Mouse (Mus musculus) spleen, postnatal 0 days (tissue): ENCODE measurements around the gene Vtcn1. TPM values are rescaled to one million over a fixed set of nuclear protein-coding genes. Genes with fewer than 3 reads are reported as not detected.

ENCODE experiments used
- polyA plus RNA-seq: library from polyadenylated mRNA; unstranded; fragments of >200 nt; fragmentation: Nextera tagmentation; extraction: Ambion mirVana; gene quantifications from 2 replicates; pipeline ENCODE4 v1.2.1, GENCODE M21; 2015

Vtcn1 gene
- 0.06 TPM in 1 of 2 replicates, not detected in the other for polyA plus RNA-seq

GRCm38 (mm10) chr3:100825225-100825965, at the start of gene Vtcn1:
Gene Vtcn1, plus strand, starts transcription at chr3:100825459.

DNA sequence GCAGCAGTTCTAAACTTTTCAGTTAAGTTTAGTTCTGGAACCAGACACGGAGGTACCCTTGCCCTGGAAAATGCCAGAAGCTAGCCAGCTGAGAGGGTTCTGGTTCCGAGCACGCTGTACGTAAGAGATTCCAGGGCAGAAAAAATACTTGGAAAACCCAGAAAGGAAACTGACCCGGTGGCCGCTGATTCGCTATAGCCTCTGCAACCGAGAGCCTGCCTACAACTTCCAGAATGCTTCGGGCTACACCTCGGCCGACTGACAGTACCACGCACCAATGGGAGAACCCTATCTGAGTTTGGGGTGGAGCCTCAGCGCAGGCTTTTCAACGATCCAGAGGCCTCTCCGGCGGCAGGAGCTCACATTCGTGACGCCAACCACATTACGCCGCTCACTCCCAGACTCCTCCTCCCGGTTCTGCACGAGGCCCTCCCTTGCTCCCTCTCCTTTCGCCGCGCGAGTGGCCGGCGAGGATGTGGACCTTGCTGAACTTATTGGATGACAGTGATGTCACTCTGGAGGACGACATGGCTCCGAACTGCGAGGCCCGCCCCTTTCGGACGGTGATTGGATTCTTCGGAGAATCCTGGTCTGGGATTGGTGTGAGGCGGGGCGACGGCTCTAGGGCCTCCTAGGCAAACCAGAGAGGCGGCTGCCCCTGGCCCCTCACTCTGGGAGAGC, 96.7 kb downstream of the Vtcn1 start, which contains the start of gene Trim45:
Trim45 (plus strand) TSS at position 378 of the 681 bp plus-strand sequence.

Other genes with a start within 250 kb of the Vtcn1 start
- gene Man1a2, start 140.0 kb upstream of the Vtcn1 start, polyA plus RNA-seq: 51.8 and 56.0 TPM in 2 replicates
- 1.3 and 1.8 TPM in 2 replicates for gene Trim45, start 96.7 kb downstream of the Vtcn1 start, polyA plus RNA-seq
- gene Ttf2, start 144.2 kb downstream of the Vtcn1 start, polyA plus RNA-seq: 9.1 and 10.2 TPM in 2 replicates
- 1.5 and 1.8 TPM in 2 replicates for gene Cd101, start 204.1 kb downstream of the Vtcn1 start, polyA plus RNA-seq